Mouse (Mus musculus): Measurements from ENCODE around the gene Rasl11b.

- no peak for TF ChIP-seq POLR2A (IDR thresholded peaks at IDR 0.05; ENCODE audit: insufficient read depth, low read length)
- TF ChIP-seq EP300 (IDR thresholded peaks at IDR 0.05; ENCODE audit: insufficient read depth, low read depth, low read length), result no peak
- TF ChIP-seq CTCF (IDR thresholded peaks at IDR 0.05; ENCODE audit: low read depth, low read length), result no peak
Observed at GRCm38 (mm10) chr5:74195614-74196306, 674 bp downstream of the Rasl11b start.
